In genomic region chr10:128094340-128094968, GRCm38 (mm10) we compare ENCODE assay signal across 8 mouse cellular contexts. TPM values are rescaled to one million over a fixed set of nuclear protein-coding genes. Genes with fewer than 3 reads are reported as not detected.
DNase-seq lines count a peak whose midpoint lies in the region; ATAC-seq and TF ChIP-seq lines count a peak whose summit lies in the region.

No protein-coding gene starts in this region.

- peak; percentile 97 for DNase-seq in 416B (ENCODE audit: low read depth)
- DNase-seq in adrenal gland, adult 2 months: peak; percentile 94
- DNase-seq in embryonic facial prominence, embryonic 10.5 days (ENCODE audit: low spot score): peak; percentile 89
- peak; percentile 85 to 92 for DNase-seq in heart, adult 2 months
- DNase-seq in kidney, adult 2 months: peak; percentile 96
- DNase-seq in liver, embryonic 13.5 days: peak; percentile 91
- peak; percentile 93 for DNase-seq in naive thymus-derived CD4-positive, alpha-beta T cell, adult 2 months (ENCODE audit: low read depth)
- DNase-seq in stomach, postnatal 0 days (ENCODE audit: low spot score): peak; percentile 93

- H3K36me3 ChIP-seq in embryonic facial prominence, embryonic 10.5 days (replicated peaks): peaks cover 15% of the 10 kb centered on the region
- peaks cover 12% of the 10 kb centered on the region for H3K36me3 ChIP-seq in heart, adult 2 months (ENCODE audit: control insufficient read depth, insufficient read depth, low read length)
- H3K36me3 ChIP-seq in kidney, adult 2 months (ENCODE audit: control insufficient read depth, insufficient read depth, low read length): peaks cover 5% of the 10 kb centered on the region; the same call in 1 of the 2 replicates
- H3K36me3 ChIP-seq in liver, embryonic 13.5 days: peaks cover 20% of the 10 kb centered on the region
- peaks cover 6% of the 10 kb centered on the region for H3K36me3 ChIP-seq in stomach, postnatal 0 days (ENCODE audit: control insufficient read depth, insufficient read depth, low read length)

- no peaks in the 10 kb centered on the region for H3K27me3 ChIP-seq in embryonic facial prominence, embryonic 10.5 days (replicated peaks; ENCODE audit: low read depth, poor library complexity, severe bottlenecking)
- no peaks in the 10 kb centered on the region for H3K27me3 ChIP-seq in heart, adult 2 months (ENCODE audit: control insufficient read depth, insufficient read depth, low read length)
- H3K27me3 ChIP-seq in kidney, adult 2 months (replicated peaks; ENCODE audit: control insufficient read depth, insufficient read depth, low read length): no peaks in the 10 kb centered on the region
- no peaks in the 10 kb centered on the region for H3K27me3 ChIP-seq in liver, embryonic 13.5 days
- H3K27me3 ChIP-seq in stomach, postnatal 0 days (ENCODE audit: control insufficient read depth, insufficient read depth, low read length): no peaks in the 10 kb centered on the region

- peak overlapping the region; percentile 90 for H3K4me3 ChIP-seq in embryonic facial prominence, embryonic 10.5 days
- H3K4me3 ChIP-seq in heart, adult 2 months: peak overlapping the region; percentile 20; the same call in 1 of the 2 replicates
- peak overlapping the region; percentile 93; the same call in 1 of the 2 replicates for H3K4me3 ChIP-seq in kidney, adult 2 months (ENCODE audit: insufficient read depth, low read depth, low read length)
- H3K4me3 ChIP-seq in liver, embryonic 13.5 days (replicated peaks): peak overlapping the region; percentile 96
- H3K4me3 ChIP-seq in stomach, postnatal 0 days (ENCODE audit: low read depth, low read length): peak overlapping the region; percentile 19; the same call in 1 of the 2 replicates

- ATAC-seq in liver, embryonic 13.5 days (ENCODE audit: low read depth): peak; percentile 73
- peak; percentile 77 for ATAC-seq in stomach, postnatal 0 days (ENCODE audit: low FRiP score, low TSS enrichment)

- peak overlapping the region; percentile 51; the same call in 1 of the 2 replicates for H3K27ac ChIP-seq in embryonic facial prominence, embryonic 10.5 days (replicated peaks)
- H3K27ac ChIP-seq in heart, adult 2 months: peak overlapping the region; percentile 91
- peak overlapping the region; percentile 96; the same call in 1 of the 2 replicates for H3K27ac ChIP-seq in kidney, adult 2 months (ENCODE audit: insufficient read depth, low read depth, low read length)
- H3K27ac ChIP-seq in liver, embryonic 13.5 days: peak overlapping the region; percentile 98
- H3K27ac ChIP-seq in stomach, postnatal 0 days (replicated peaks): peak overlapping the region; percentile 97

- H3K79me2 ChIP-seq in heart, adult 2 months (replicated peaks; ENCODE audit: control insufficient read depth, insufficient read depth, low read length): peaks cover 5% of the 10 kb centered on the region; the same call in 1 of the 2 replicates

- H3K9ac ChIP-seq in heart, adult 2 months (ENCODE audit: low read depth, low read length): 0 out of 2 replicates have a peak overlapping the region, but pooled peaks have one; percentile 20
- H3K9ac ChIP-seq in liver, embryonic 13.5 days: peak overlapping the region; percentile 97
- H3K9ac ChIP-seq in stomach, postnatal 0 days (ENCODE audit: low read length): peak overlapping the region; percentile 89; the same call in 1 of the 2 replicates

- 11% methylated on average over 19 of the region's 19 CpGs for WGBS in embryonic facial prominence, embryonic 10.5 days
- 11% methylated on average over 19 of the region's 19 CpGs for WGBS in heart, adult 2 months
- 12% methylated on average over 19 of the region's 19 CpGs for WGBS in kidney, adult 2 months
- WGBS in liver, embryonic 13.5 days (ENCODE audit: insufficient replicate concordance): 9% methylated on average over 19 of the region's 19 CpGs
- 15% methylated on average over 19 of the region's 19 CpGs for WGBS in stomach, postnatal 0 days

- peak; percentile 20; the same call in 1 of the 2 replicates for TF ChIP-seq POLR2A in heart, adult 2 months (IDR thresholded peaks at IDR 0.05; ENCODE audit: insufficient read depth, low read depth, low read length)
- peak; percentile 15 for TF ChIP-seq POLR2A in kidney, adult 2 months (IDR thresholded peaks at IDR 0.05; ENCODE audit: low read depth, low read length)

- TF ChIP-seq EP300 in heart, adult 2 months (IDR thresholded peaks at IDR 0.05; ENCODE audit: insufficient read depth, low read depth, low read length): no peak
- no peak for TF ChIP-seq EP300 in stomach, postnatal 0 days (optimal IDR thresholded peaks at IDR 0.05)

- peak overlapping the region; percentile 95 for H3K4me2 ChIP-seq in liver, embryonic 13.5 days
- peak overlapping the region; percentile 83 for H3K4me2 ChIP-seq in stomach, postnatal 0 days (replicated peaks; ENCODE audit: low read depth)

- H3K9me3 ChIP-seq in embryonic facial prominence, embryonic 10.5 days: no peaks in the 10 kb centered on the region
- no peaks in the 10 kb centered on the region for H3K9me3 ChIP-seq in liver, embryonic 13.5 days (replicated peaks)
- no peaks in the 10 kb centered on the region for H3K9me3 ChIP-seq in stomach, postnatal 0 days (ENCODE audit: control insufficient read depth, low read length)

- TF ChIP-seq CTCF in heart, adult 2 months (IDR thresholded peaks at IDR 0.05): no peak
- TF ChIP-seq CTCF in kidney, adult 2 months (conservative IDR thresholded peaks at IDR 0.05; ENCODE audit: insufficient read depth, insufficient read length, low read depth, low read length): no peak
- no peak for TF ChIP-seq CTCF in stomach, postnatal 0 days (IDR thresholded peaks at IDR 0.05; ENCODE audit: low read depth)

- H3K4me1 ChIP-seq in embryonic facial prominence, embryonic 10.5 days: peaks cover 72% of the 10 kb centered on the region
- peaks cover 7% of the 10 kb centered on the region for H3K4me1 ChIP-seq in heart, adult 2 months (ENCODE audit: control insufficient read depth, insufficient read depth, low read length)
- H3K4me1 ChIP-seq in kidney, adult 2 months (ENCODE audit: control insufficient read depth, insufficient read depth, low read length): peaks cover 21% of the 10 kb centered on the region; the same call in 1 of the 2 replicates
- peaks cover 77% of the 10 kb centered on the region for H3K4me1 ChIP-seq in liver, embryonic 13.5 days (replicated peaks)
- H3K4me1 ChIP-seq in stomach, postnatal 0 days (replicated peaks; ENCODE audit: control insufficient read depth, insufficient read depth): no peaks in the 10 kb centered on the region; the same call in none of the 2 replicates

- intact Hi-C loops in heart, adult 2 months (cut with DNase I): loop anchor here (10.0 kb wide), 1 partner anchor 400 kb away; the partner anchor contains the start of genes Myl6 and Myl6b

RNA-seq across cellular contexts. Expression of gene Baz2a, which starts 3.1 kb away (rescaled TPM):
- 10 to 100 TPM; 40.8 to 49.6 TPM for total RNA-seq in adrenal gland, adult 2 months (2021)
- 24.5 and 31.6 TPM in 2 replicates for polyA plus RNA-seq in adrenal gland, adult 2 months (2012; rRNA removed)
- 14.7 and 17.5 TPM in 2 replicates for polyA plus RNA-seq in embryonic facial prominence, embryonic 10.5 days (2016; fragmentation: Nextera tagmentation; extraction: Ambion mirVana)
- 10 to 100 TPM; 18.4 to 22.4 TPM for total RNA-seq in heart, adult 2 months (2021)
- 15.5 and 23.7 TPM in 2 replicates for polyA plus RNA-seq in heart, adult 2 months (2012; rRNA removed)
- polyA plus RNA-seq in kidney, adult 2 months (2012; rRNA removed): 21.6 and 22.5 TPM in 2 replicates
- 5.8 and 6.7 TPM in 2 replicates for polyA plus RNA-seq in liver, embryonic 13.5 days (2015; fragmentation: Nextera tagmentation; extraction: Ambion mirVana)
- 5.5 and 7.9 TPM in 2 replicates for polyA plus RNA-seq in stomach, postnatal 0 days (2015; fragmentation: Nextera tagmentation; extraction: Ambion mirVana)

RNA-seq across cellular contexts. Expression of gene Atp5b, which starts 11.4 kb away (rescaled TPM):
- total RNA-seq in adrenal gland, adult 2 months (2021): 1,000 to 10,000 TPM; 2,694 to 3,346 TPM
- 7,039 and 9,498 TPM in 2 replicates for polyA plus RNA-seq in adrenal gland, adult 2 months (2012; rRNA removed)
- 2,197 and 2,277 TPM in 2 replicates for polyA plus RNA-seq in embryonic facial prominence, embryonic 10.5 days (2016; fragmentation: Nextera tagmentation; extraction: Ambion mirVana)
- 1,000 to 10,000 TPM; 7,689 to 9,158 TPM for total RNA-seq in heart, adult 2 months (2021)
- 8,017 and 9,446 TPM in 2 replicates for polyA plus RNA-seq in heart, adult 2 months (2012; rRNA removed)
- polyA plus RNA-seq in kidney, adult 2 months (2012; rRNA removed): 4,550 and 7,521 TPM in 2 replicates
- 2,036 and 2,215 TPM in 2 replicates for polyA plus RNA-seq in liver, embryonic 13.5 days (2015; fragmentation: Nextera tagmentation; extraction: Ambion mirVana)
- 2,044 and 2,075 TPM in 2 replicates for polyA plus RNA-seq in stomach, postnatal 0 days (2015; fragmentation: Nextera tagmentation; extraction: Ambion mirVana)

RNA-seq across cellular contexts. Expression of gene Ptges3, which starts 35.7 kb away (rescaled TPM):
- total RNA-seq in adrenal gland, adult 2 months (2021): 100 to 1,000 TPM; 179 to 195 TPM
- polyA plus RNA-seq in adrenal gland, adult 2 months (2012; rRNA removed): 124 and 151 TPM in 2 replicates
- polyA plus RNA-seq in embryonic facial prominence, embryonic 10.5 days (2016; fragmentation: Nextera tagmentation; extraction: Ambion mirVana): 711 and 729 TPM in 2 replicates
- 10 to 100 TPM; 96.0 to 97.3 TPM for total RNA-seq in heart, adult 2 months (2021)
- polyA plus RNA-seq in heart, adult 2 months (2012; rRNA removed): 16.3 and 19.2 TPM in 2 replicates
- 28.2 and 32.5 TPM in 2 replicates for polyA plus RNA-seq in kidney, adult 2 months (2012; rRNA removed)
- polyA plus RNA-seq in liver, embryonic 13.5 days (2015; fragmentation: Nextera tagmentation; extraction: Ambion mirVana): 380 and 439 TPM in 2 replicates
- 297 and 316 TPM in 2 replicates for polyA plus RNA-seq in stomach, postnatal 0 days (2015; fragmentation: Nextera tagmentation; extraction: Ambion mirVana)

RNA-seq across cellular contexts. Expression of gene Naca, which starts 59.1 kb away (rescaled TPM):
- 100 to 1,000 TPM; 607 to 630 TPM for total RNA-seq in adrenal gland, adult 2 months (2021)
- polyA plus RNA-seq in adrenal gland, adult 2 months (2012; rRNA removed): 178 and 209 TPM in 2 replicates
- polyA plus RNA-seq in embryonic facial prominence, embryonic 10.5 days (2016; fragmentation: Nextera tagmentation; extraction: Ambion mirVana): 907 and 927 TPM in 2 replicates
- 100 to 1,000 TPM; 436 to 544 TPM for total RNA-seq in heart, adult 2 months (2021)
- polyA plus RNA-seq in heart, adult 2 months (2012; rRNA removed): 204 and 212 TPM in 2 replicates
- polyA plus RNA-seq in kidney, adult 2 months (2012; rRNA removed): 195 and 258 TPM in 2 replicates
- 599 and 646 TPM in 2 replicates for polyA plus RNA-seq in liver, embryonic 13.5 days (2015; fragmentation: Nextera tagmentation; extraction: Ambion mirVana)
- 618 and 628 TPM in 2 replicates for polyA plus RNA-seq in stomach, postnatal 0 days (2015; fragmentation: Nextera tagmentation; extraction: Ambion mirVana)

Comparison
In these comparisons a context has a peak if more than half of its experiments do, and no peak if none do; other contexts are left out.
1. Peak in every context shown above with its lines: DNase-seq, ATAC-seq, H3K4me3 ChIP-seq and H3K27ac ChIP-seq.
2. H3K4me3 ChIP-seq: peak in every context shown above with its lines; median percentile 96 in liver, embryonic 13.5 days; 93 in kidney, adult 2 months; 90 in embryonic facial prominence, embryonic 10.5 days; 20 in heart, adult 2 months; 19 in stomach, postnatal 0 days.
3. H3K9ac ChIP-seq: peak in every context shown above with its lines; median percentile 97 in liver, embryonic 13.5 days; 89 in stomach, postnatal 0 days; 20 in heart, adult 2 months.